Mouse (Mus musculus) hindbrain, embryonic 11.5 days (tissue): ENCODE results near the gene Arhgdia. TPM values are rescaled to one million over a fixed set of nuclear protein-coding genes. Genes with fewer than 3 reads are reported as not detected.

Source experiments
- ATAC-seq: fragments of 200-750 bp; cut with Nextera tagmentation; 2 replicates; pipeline ENCODE4 v1.8.0; 2017; ENCODE audit warnings: mild to moderate bottlenecking, moderate TSS enrichment, moderate library complexity; ENCODE audit not compliant: low FRiP score
- DNase-seq: peaks from one replicate; pipeline ENCODE4 v3.0.0-alpha.2; 2015; ENCODE audit warnings: low spot score
- H3K27ac ChIP-seq: fragments of 300-500 bp; sonication (generic); 2 replicates; pipeline ENCODE4 v1.5.1; 2014; ENCODE audit warnings: mild to moderate bottlenecking, low read depth, low read length
- H3K27me3 ChIP-seq: fragments of 300-500 bp; sonication (generic); 2 replicates; pipeline ENCODE4 v1.6.1; 2014; ENCODE audit warnings: mild to moderate bottlenecking, low read length, moderate library complexity, mixed read lengths; ENCODE audit not compliant: control insufficient read depth, insufficient read depth
- H3K36me3 ChIP-seq: fragments of 300-500 bp; sonication (generic); 2 replicates; pipeline ENCODE4 v1.6.1; 2014; ENCODE audit warnings: mild to moderate bottlenecking, low read length, moderate library complexity, mixed read lengths; ENCODE audit not compliant: control insufficient read depth, insufficient read depth
- H3K4me1 ChIP-seq: fragments of 300-500 bp; sonication (generic); replicated peaks from 2 replicates; pipeline ENCODE4 v1.6.1; 2014; ENCODE audit warnings: low read length, mixed read lengths; ENCODE audit not compliant: control insufficient read depth, insufficient read depth
- H3K4me2 ChIP-seq: fragments of 300-500 bp; sonication (generic); replicated peaks from 2 replicates; pipeline ENCODE4 v1.6.1; 2014; ENCODE audit warnings: mild to moderate bottlenecking, low read depth, low read length
- H3K4me3 ChIP-seq: fragments of 300-500 bp; sonication (generic); 2 replicates; pipeline ENCODE4 v1.5.1; 2014; ENCODE audit warnings: low read depth, low read length
- H3K9ac ChIP-seq: fragments of 300-500 bp; sonication (generic); 2 replicates; pipeline ENCODE4 v1.6.1; 2014; ENCODE audit warnings: low read depth, low read length
- H3K9me3 ChIP-seq: fragments of 300-500 bp; sonication (generic); 2 replicates; pipeline ENCODE4 v1.6.1; 2016; ENCODE audit warnings: low read length; ENCODE audit not compliant: control insufficient read depth
- WGBS: fragments of 180-500 bp; shearing (Covaris S2); extraction: QIAGEN DNeasy Blood & Tissue Kit; methylation state at CpG from one replicate; pipeline ENCODE4 v1.1.7; 2014; 5-methylcytosine and 5-hydroxymethylcytosine counted together
- polyA plus RNA-seq: library from polyadenylated mRNA; unstranded; fragments of >200 nt; fragmentation: Nextera tagmentation; extraction: Ambion mirVana; gene quantifications from 2 replicates; pipeline ENCODE4 v1.2.1, GENCODE M21; 2014

Arhgdia gene
- polyA plus RNA-seq, 1 experiment from 2014 or later: 576 TPM

GRCm38 (mm10) chr11:120578694-120579243 is 2.7 kb downstream of the Arhgdia start:
- Histone ChIP-seq H3K4me3 (no peak overlapping the region), H3K4me2 (no peak overlapping the region), H3K27ac (no peak overlapping the region), H3K9me3 (no peaks in the 10 kb centered on the region), H3K36me3 (peaks cover 19% of the 10 kb centered on the region), H3K4me1 (peaks cover 12% of the 10 kb centered on the region), H3K27me3 (no peaks in the 10 kb centered on the region), H3K9ac (no peak overlapping the region)
- ATAC-seq (no peak), DNase-seq (no peak)
- 72% methylated on average over 11 of the region's 11 CpGs for WGBS

GRCm38 (mm10) chr11:120578024-120578693 is 3.3 kb downstream of the Arhgdia start:
- ATAC-seq: no peak
- Histone ChIP-seq H3K9ac (peak overlapping the region; percentile 28; the same call in 1 of the 2 replicates), H3K27ac (no peak overlapping the region), H3K4me1 (peaks cover 12% of the 10 kb centered on the region), H3K36me3 (peaks cover 19% of the 10 kb centered on the region), H3K4me2 (no peak overlapping the region), H3K9me3 (no peaks in the 10 kb centered on the region), H3K27me3 (no peaks in the 10 kb centered on the region), H3K4me3 (no peak overlapping the region)
- no peak for DNase-seq
- WGBS: 85% methylated on average over 10 of the region's 10 CpGs

- Histone ChIP-seq H3K36me3 (peaks cover 19% of the 10 kb centered on the region), H3K27me3 (no peaks in the 10 kb centered on the region), H3K4me2 (no peak overlapping the region), H3K9me3 (no peaks in the 10 kb centered on the region), H3K4me1 (peaks cover 12% of the 10 kb centered on the region), H3K27ac (no peak overlapping the region), H3K4me3 (no peak overlapping the region), H3K9ac (peak overlapping the region; percentile 28; the same call in 1 of the 2 replicates)
- no peak for ATAC-seq
- peak; percentile 38 for DNase-seq
- 85% methylated on average over 7 of the region's 7 CpGs for WGBS
Measured at GRCm38 (mm10) chr11:120577211-120578023, 4.0 kb downstream of the Arhgdia start.

DNA sequence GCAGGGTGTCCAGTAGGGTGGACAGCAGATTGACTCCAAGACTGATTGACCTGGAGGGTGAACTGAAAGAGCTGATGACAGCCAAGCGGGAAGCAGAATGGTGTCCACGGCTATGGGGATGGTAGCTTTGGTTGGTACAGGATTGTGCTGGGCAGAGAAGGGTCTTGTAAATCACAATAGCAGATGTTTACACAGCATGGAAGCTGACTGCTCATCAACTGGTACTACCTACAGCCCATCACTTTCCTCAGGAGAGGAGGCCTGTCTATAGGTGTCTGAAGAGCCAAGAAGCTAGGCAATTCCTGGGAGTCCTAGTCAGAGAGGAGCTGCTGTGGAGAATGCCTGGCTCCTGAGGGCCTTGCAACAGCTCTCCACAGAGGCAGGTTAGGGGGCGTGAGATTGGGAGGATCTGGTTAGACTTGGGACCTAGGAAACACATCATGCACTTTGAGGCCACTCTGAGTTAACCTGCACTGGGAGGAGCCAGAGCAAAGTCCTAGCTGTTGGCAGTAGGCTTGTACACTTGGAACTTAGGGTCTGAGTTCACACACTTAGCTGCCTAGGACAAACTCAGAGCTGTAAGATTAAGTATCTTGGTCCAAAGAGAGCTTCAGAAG is 5.0 kb downstream of the Arhgdia start:
- Histone ChIP-seq H3K27ac (no peak overlapping the region), H3K27me3 (no peaks in the 10 kb centered on the region), H3K4me1 (peaks cover 15% of the 10 kb centered on the region), H3K4me2 (no peak overlapping the region), H3K4me3 (no peak overlapping the region), H3K9me3 (no peaks in the 10 kb centered on the region), H3K9ac (no peak overlapping the region), H3K36me3 (peaks cover 19% of the 10 kb centered on the region)
- ATAC-seq (no peak), DNase-seq (no peak)
- WGBS: 93% methylated on average over 3 of the region's 3 CpGs

- ATAC-seq (no peak), DNase-seq (no peak)
- H3K9me3 ChIP-seq: no peaks in the 10 kb centered on the region
- no peak overlapping the region for H3K27ac ChIP-seq
- no peak overlapping the region for H3K4me2 ChIP-seq
- H3K4me1 ChIP-seq: peaks cover 20% of the 10 kb centered on the region
- H3K9ac ChIP-seq: no peak overlapping the region
- H3K4me3 ChIP-seq: no peak overlapping the region
- H3K36me3 ChIP-seq: peaks cover 19% of the 10 kb centered on the region
- H3K27me3 ChIP-seq: no peaks in the 10 kb centered on the region
Measured at GRCm38 (mm10) chr11:120575940-120576339, 5.5 kb downstream of the Arhgdia start.

DNA sequence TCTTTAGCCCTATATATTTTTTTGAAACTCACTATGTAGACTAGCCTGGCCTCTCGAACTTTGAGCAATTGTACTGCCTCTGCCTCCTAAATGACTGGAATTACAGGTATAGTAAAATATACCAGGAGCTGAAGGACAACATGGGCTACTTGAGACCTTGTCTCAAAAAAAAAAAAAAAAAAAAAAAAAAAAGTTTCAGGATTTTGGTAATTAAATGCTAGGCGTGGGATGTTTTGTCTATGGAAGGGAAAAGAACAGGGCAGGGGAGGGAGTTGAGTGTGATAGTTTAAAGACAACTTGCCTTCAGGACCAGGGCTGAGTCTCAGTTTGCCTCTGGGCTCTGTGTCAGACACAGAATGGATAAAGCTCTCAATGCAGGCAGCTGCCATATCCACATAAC is 6.4 kb downstream of the Arhgdia start:
- no peak for ATAC-seq
- Histone ChIP-seq H3K36me3 (peaks cover 21% of the 10 kb centered on the region), H3K27me3 (no peaks in the 10 kb centered on the region), H3K9ac (no peak overlapping the region), H3K4me2 (no peak overlapping the region), H3K27ac (no peak overlapping the region), H3K9me3 (no peaks in the 10 kb centered on the region), H3K4me3 (no peak overlapping the region), H3K4me1 (peaks cover 17% of the 10 kb centered on the region)
- DNase-seq: no peak
- 82% methylated on average over 2 of the region's 2 CpGs for WGBS

DNA sequence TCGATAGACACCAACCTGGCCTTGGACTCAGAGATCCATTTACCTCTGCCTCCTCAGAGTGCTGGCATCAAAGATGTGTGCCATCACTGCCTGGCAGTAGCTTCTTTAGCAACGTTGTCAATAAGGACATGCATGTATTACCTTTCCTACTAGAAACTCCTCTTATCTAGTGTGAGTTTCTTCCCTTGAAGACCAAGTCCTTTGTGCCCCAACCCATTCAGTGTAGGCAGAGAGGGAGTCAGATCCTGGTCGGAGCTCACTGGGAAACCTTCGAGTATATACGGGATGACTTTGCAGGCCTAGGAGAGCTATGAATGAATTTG is 7.2 kb downstream of the Arhgdia start:
- Histone ChIP-seq H3K36me3 (peaks cover 19% of the 10 kb centered on the region), H3K4me2 (peak overlapping the region; percentile 86), H3K27me3 (no peaks in the 10 kb centered on the region), H3K27ac (no peak overlapping the region), H3K4me3 (peak overlapping the region; percentile 99), H3K9me3 (no peaks in the 10 kb centered on the region), H3K4me1 (peaks cover 14% of the 10 kb centered on the region; the same call in 1 of the 2 replicates), H3K9ac (peak overlapping the region; percentile 96)
- ATAC-seq (no peak), DNase-seq (no peak)
- 49% methylated on average over 5 of the region's 5 CpGs for WGBS

- Histone ChIP-seq H3K4me2 (peak overlapping the region; percentile 86), H3K9me3 (no peaks in the 10 kb centered on the region), H3K4me1 (peaks cover 14% of the 10 kb centered on the region; the same call in 1 of the 2 replicates), H3K27me3 (no peaks in the 10 kb centered on the region), H3K9ac (peak overlapping the region; percentile 96), H3K36me3 (peaks cover 14% of the 10 kb centered on the region), H3K27ac (peak overlapping the region; percentile 89), H3K4me3 (peak overlapping the region; percentile 99)
- no peak for ATAC-seq
- DNase-seq: no peak
- WGBS: under 1% methylated on average over 23 of the region's 23 CpGs
Measured at GRCm38 (mm10) chr11:120573585-120574277, 7.7 kb downstream of the Arhgdia start.
